Mouse (Mus musculus) left cerebral cortex, adult 2 months (tissue): ENCODE measurements around the gene Atp6v1d. TPM values are rescaled to one million over a fixed set of nuclear protein-coding genes. Genes with fewer than 3 reads are reported as not detected.
A peak's percentile ranks its signal among the peaks of the same experiment; 100 is the strongest.

Source experiments
- DNase-seq, 2 experiments: peaks; one replicate each; pipeline ENCODE4 v3.0.0; 2021 to 2022; ENCODE audit warnings: low spot score in 2 of 2, mixed read lengths in 1 of 2; ENCODE audit errors: extremely low spot score in 1 of 2
- H3K27ac ChIP-seq: fragments of 200-600 bp; 2 replicates; pipeline ENCODE4 v1.8.1; 2022
- H3K4me3 ChIP-seq: fragments of 200-600 bp; 2 replicates; pipeline ENCODE4 v1.8.1; 2022
- CTCF ChIP-seq: fragments of 200-600 bp; IDR thresholded peaks from 2 replicates; pipeline ENCODE4 v1.8.1; 2022; ENCODE audit warnings: antibody characterized with exemption, mild to moderate bottlenecking, moderate library complexity
- intact Hi-C: fragments of 180-260 bp; cut with DNase I; formaldehyde crosslinking; loops from one replicate; pipeline ENCODE4 v1.15.1; 2025
- long read RNA-seq, 2 experiments: library from polyadenylated mRNA; stranded (forward); transcript quantifications; one replicate each; pipeline ENCODE4 v2.0.0; 2021; ENCODE audit warnings: borderline mapping rate in 2 of 2
- total RNA-seq, 2 experiments: library from RNA; stranded (reverse); gene quantifications; 2 replicates each; pipeline ENCODE4 v1.2.3; 2021

Gene Atp6v1d
- total RNA-seq = 100 to 1,000 TPM; 274 to 294 TPM
- long read RNA-seq, experiment 1, transcript Atp6v1d-201 (9 exons, 3,667 nt) = major isoform, 235 of 253 reads
- long read RNA-seq, experiment 1, partial matches to known transcripts = 9 of 253 reads
- long read RNA-seq, experiment 1, other reads (novel, unspliced or antisense) = 9 of 253 reads
- long read RNA-seq, experiment 2, transcript Atp6v1d-201 (9 exons, 3,667 nt) = major isoform, 126 of 150 reads
- long read RNA-seq, experiment 2, partial matches to known transcripts = 9 of 150 reads
- long read RNA-seq, experiment 2, other reads (novel, unspliced or antisense) = 15 of 150 reads

GRCm38 (mm10) chr12:78861496-78862253 is at the start of gene Atp6v1d, which contains the start of gene Eif2s1:
TSS of gene Atp6v1d (minus strand) at chr12:78861638.
TSS of gene Eif2s1 (plus strand) at chr12:78861819.
- peak; percentile 95 for TF ChIP-seq CTCF
- Histone ChIP-seq H3K27ac (peak within 1 kb of the TSS; percentile 98), H3K4me3 (peak within 1 kb of the TSS; percentile 96)
- peak; percentile 98 to 99 for DNase-seq
- intact Hi-C loops = loop anchor here (5.0 kb wide), 3 partner anchors 226 to 1781 kb away; partner anchors contain the start of genes Erh, Gphn, Pigh and Slc39a9

- TF ChIP-seq CTCF = no peak
- intact Hi-C loops = no loop called here
- no peak overlapping the region for H3K27ac ChIP-seq
- no peak overlapping the region for H3K4me3 ChIP-seq
- DNase-seq = no peak
These were observed 49.4 kb upstream of the Atp6v1d start for GRCm38 (mm10) chr12:78910684-78911461.

- Histone ChIP-seq H3K27ac (no peak overlapping the region), H3K4me3 (no peak overlapping the region)
- no peak for TF ChIP-seq CTCF
- intact Hi-C loops = no loop called here
- peak in 1 of 2 experiments; percentile 13 for DNase-seq
These were observed 46.7 kb upstream of the Atp6v1d start for GRCm38 (mm10) chr12:78908081-78908605.

GRCm38 (mm10) chr12:78906707-78907162 is 45.3 kb upstream of the Atp6v1d start, which contains the start of gene Plek2:
TSS of gene Plek2 (minus strand) at chr12:78906964.
- intact Hi-C loops = no loop called here
- Histone ChIP-seq H3K27ac (no peak within 1 kb of the TSS), H3K4me3 (peak within 1 kb of the TSS; percentile 28)
- TF ChIP-seq CTCF = peak; percentile 11; the same call in 1 of the 2 replicates
- DNase-seq = peak in 1 of 2 experiments; percentile 14

GRCm38 (mm10) chr12:78904499-78904898 is 43.1 kb upstream of the Atp6v1d start:
- H3K4me3 ChIP-seq = no peak overlapping the region
- no peak overlapping the region for H3K27ac ChIP-seq
- no peak for DNase-seq
- no peak for TF ChIP-seq CTCF
- intact Hi-C loops = no loop called here

- DNase-seq = no peak
- Histone ChIP-seq H3K4me3 (no peak overlapping the region), H3K27ac (no peak overlapping the region)
- no peak for TF ChIP-seq CTCF
- intact Hi-C loops = no loop called here
These were observed 41.9 kb upstream of the Atp6v1d start for GRCm38 (mm10) chr12:78903313-78903712.

GRCm38 (mm10) chr12:78901467-78901866 is 40.0 kb upstream of the Atp6v1d start:
- H3K4me3 ChIP-seq = no peak overlapping the region
- intact Hi-C loops = no loop called here

GRCm38 (mm10) chr12:78897861-78898260 is 36.4 kb upstream of the Atp6v1d start:
- no peak overlapping the region for H3K27ac ChIP-seq
- intact Hi-C loops = no loop called here
- no peak for TF ChIP-seq CTCF
- no peak overlapping the region for H3K4me3 ChIP-seq
- no peak for DNase-seq

More at GRCm38 (mm10) chr12:78901467-78901866, 40.0 kb upstream of the Atp6v1d start:
- no peak for DNase-seq
- no peak for TF ChIP-seq CTCF
- H3K27ac ChIP-seq = no peak overlapping the region

- Histone ChIP-seq H3K27ac (no peak overlapping the region), H3K4me3 (no peak overlapping the region)
- intact Hi-C loops = no loop called here
- no peak for DNase-seq
- TF ChIP-seq CTCF = no peak
These were observed 29.7 kb upstream of the Atp6v1d start for GRCm38 (mm10) chr12:78891149-78891548.

- H3K4me3 ChIP-seq = no peak overlapping the region
- intact Hi-C loops = no loop called here
- H3K27ac ChIP-seq = no peak overlapping the region
- TF ChIP-seq CTCF = no peak
- DNase-seq = no peak
These were observed 28.6 kb upstream of the Atp6v1d start for GRCm38 (mm10) chr12:78890062-78890461.

- H3K4me3 ChIP-seq = no peak overlapping the region
- TF ChIP-seq CTCF = no peak
- DNase-seq = no peak
- intact Hi-C loops = no loop called here
- H3K27ac ChIP-seq = no peak overlapping the region
These were observed 13.1 kb upstream of the Atp6v1d start for GRCm38 (mm10) chr12:78874581-78874980.
